Mouse (Mus musculus): ENCODE measurements around the gene Hoxc11.

Gene Hoxc11

GRCm38 (mm10) chr15:102981379-102982288, 27.4 kb downstream of the Hoxc11 start:
- DNase-seq (ENCODE audit: low spot score in 2 of 2) = no peak

DNA sequence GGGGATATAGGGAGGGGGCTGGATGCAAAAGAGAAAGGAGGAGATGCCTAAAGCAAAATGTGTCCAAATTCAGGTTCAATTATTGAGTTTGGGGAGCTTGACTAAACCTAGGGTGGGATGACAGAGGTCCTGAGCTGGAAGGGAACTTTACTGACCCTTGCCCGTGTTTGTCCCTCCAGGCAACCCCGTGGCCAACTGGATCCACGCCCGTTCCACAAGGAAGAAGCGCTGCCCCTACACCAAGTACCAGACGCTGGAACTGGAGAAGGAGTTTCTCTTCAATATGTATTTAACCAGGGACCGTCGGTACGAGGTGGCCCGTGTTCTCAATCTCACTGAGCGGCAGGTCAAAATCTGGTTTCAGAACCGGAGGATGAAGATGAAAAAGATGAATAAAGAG, 29.5 kb downstream of the Hoxc11 start:
- DNase-seq (ENCODE audit: low spot score in 2 of 2) = no peak

- DNase-seq (ENCODE audit: low spot score in 2 of 2) = no peak
These were observed 30.3 kb downstream of the Hoxc11 start for GRCm38 (mm10) chr15:102984521-102984920.

GRCm38 (mm10) chr15:102984925-102985324, 30.7 kb downstream of the Hoxc11 start:
- DNase-seq (ENCODE audit: low spot score in 2 of 2) = no peak

- DNase-seq (ENCODE audit: low spot score in 2 of 2) = peak; percentile 83 to 85
These were observed 33.1 kb downstream of the Hoxc11 start for GRCm38 (mm10) chr15:102987124-102987833.

DNA sequence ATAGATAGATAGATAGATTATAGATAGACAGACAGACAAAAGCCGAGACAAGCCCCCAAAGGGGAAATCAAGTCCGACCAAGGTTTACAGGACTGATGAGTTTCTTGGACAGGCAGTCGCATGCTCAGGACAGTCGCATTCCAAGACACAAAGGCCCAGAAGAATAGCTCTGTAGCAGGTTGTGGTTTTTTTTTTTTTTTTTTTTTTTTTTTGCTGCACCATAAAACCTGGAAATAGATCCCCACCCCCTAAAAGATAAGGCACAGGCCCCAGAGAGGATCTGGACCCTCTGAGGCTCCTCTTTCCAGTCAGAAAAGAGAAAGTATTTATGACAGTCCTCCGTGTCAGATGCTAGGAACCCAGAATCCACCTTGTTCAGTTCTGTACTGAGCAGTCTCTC, 33.9 kb downstream of the Hoxc11 start:
- DNase-seq (ENCODE audit: low spot score in 2 of 2) = no peak

GRCm38 (mm10) chr15:102990461-102991397, 36.5 kb downstream of the Hoxc11 start, which contains the start of gene Hoxc8:
Hoxc8 (plus strand) TSS chr15:102990607.
- DNase-seq (ENCODE audit: low spot score in 2 of 2) = no peak

GRCm38 (mm10) chr15:102991782-102992181, 37.6 kb downstream of the Hoxc11 start:
- DNase-seq (ENCODE audit: low spot score in 2 of 2) = no peak

DNA sequence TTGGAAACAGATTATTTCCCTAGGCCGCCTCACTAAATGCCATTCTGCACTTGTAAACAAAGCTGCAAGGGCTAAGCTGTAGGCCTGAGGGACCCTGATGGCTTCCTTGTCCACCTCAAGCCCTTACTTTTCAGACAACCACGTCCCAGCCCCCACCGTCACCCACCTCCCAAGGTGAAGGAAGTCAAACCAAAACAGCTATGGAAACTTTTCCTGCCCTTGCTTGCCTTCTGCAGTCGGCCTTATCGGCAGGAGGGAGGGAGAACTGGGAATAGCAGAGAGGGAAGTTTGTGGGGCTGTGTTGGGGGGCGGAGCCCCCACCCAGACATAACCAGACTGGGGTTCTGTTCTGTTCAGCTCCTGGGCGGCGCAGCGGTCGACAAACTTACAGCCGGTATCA, 38.0 kb downstream of the Hoxc11 start:
- DNase-seq (ENCODE audit: low spot score in 2 of 2) = no peak

DNA sequence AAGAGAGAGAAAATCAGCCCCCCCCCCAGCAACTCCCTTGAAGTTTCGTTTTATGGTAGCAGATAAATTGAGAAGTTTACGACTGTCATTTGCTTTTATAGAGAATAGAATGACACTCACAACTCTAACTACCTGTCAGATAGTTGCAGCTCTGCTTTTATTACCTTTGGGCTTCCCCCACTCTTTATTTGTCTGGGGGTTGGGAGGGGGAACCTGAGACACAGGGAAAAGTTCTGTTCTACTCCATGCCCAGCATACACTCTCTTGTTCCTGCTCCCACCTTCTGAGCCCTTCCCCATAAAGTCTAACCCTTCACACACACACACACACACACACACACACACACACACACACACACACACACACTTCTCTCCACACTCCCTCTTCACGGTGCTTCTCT, 38.6 kb downstream of the Hoxc11 start:
- DNase-seq (ENCODE audit: low spot score in 2 of 2) = no peak

DNA sequence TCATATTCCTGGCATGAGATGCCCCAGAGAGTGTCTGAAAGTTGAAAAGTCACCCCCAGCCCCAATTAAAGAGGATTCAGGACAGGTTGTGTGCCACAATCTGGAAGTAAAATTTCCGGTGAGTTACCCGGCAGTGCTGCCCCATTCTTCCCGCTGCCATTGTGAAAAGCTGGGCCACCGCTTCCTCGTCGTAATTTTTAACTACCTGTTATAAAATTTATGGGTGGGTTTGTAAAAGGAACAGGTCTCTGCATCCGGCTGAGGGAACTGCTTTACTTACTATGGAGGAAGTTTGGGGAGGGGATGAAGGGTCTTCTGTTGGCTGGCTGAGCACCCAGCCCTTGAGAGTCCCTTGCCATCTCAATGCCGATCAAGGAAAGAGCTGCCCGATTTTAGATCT, 42.3 kb downstream of the Hoxc11 start:
- no peak for DNase-seq (ENCODE audit: low spot score in 2 of 2)

DNA sequence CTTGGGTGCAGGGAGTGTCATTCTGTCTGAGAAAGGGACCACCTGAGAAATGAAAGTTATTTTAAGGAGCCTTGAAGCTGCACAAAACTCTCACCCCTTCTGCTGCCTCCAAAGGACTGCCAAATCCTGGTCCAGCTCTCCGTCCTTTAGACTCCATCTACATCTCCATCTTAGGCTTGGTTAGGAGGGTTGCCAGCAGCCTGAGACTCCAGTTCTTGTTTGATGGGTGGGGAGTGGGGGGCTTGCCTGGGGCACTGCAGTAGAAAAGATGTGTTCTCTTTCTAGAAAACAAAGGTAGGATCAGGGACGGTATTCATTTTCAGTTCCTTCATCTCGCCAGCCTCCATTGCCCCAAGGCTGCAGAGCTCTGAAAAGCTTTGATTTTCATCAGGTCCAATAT, 43.2 kb downstream of the Hoxc11 start:
- no peak for DNase-seq (ENCODE audit: low spot score in 2 of 2)

DNA sequence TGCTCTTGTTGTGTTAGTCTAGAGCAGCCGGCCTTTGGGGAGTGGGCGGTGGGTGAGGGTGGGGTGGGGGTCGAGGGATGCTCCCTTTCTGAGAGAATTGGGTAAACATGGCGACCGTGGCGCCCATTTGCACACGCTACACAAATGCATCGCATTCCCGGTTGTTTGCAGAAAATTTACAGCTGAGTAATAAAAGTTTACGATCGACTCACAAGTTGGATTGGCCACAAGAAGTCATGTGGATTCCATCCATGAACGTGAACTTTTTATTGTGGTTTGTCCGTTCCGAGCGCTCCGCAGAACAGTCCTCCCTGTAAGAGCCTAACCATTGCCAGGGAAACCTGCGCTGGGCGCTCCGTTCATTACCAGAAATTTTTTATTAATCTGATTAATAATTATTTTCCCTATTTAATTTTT, 43.7 kb downstream of the Hoxc11 start, which contains the start of gene Hoxc6:
TSS of gene Hoxc6 (plus strand) at position 319 of the 417 bp plus-strand sequence.
- DNase-seq (ENCODE audit: low spot score in 2 of 2) = no peak

GRCm38 (mm10) chr15:102998608-102999182, 44.5 kb downstream of the Hoxc11 start:
- no peak for DNase-seq (ENCODE audit: low spot score in 2 of 2)

DNA sequence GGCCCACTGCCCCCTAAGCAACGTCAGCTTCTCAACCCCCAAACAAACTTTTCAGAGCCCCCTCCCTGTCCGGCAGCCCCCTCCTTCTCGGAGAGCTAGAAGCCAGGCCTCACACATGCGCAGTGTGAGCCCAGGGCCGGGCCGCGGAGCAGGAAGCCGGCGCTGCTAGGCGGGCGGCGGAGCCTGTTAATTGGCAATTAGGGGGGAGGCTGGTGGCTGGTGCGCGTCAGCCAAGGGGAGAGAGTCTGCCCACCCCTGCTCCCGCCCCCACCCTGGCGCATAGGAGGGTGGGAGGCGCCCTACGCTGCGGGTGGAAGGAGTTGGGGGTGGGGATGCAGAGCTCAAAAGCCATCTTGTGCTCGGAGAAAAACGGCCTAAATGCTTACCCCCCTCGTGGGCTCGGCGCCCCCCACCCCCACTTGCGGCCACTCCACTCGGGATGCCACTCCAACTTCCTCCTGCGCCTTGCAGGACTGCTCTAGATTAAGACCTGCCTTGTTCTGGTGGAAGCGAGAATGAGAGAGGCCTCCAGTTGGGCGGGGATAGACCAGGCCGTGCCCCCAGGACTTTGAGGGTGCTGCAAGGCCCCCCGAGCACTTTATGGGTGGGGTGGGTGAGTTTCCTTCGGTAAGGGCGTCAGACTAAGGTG, 45.1 kb downstream of the Hoxc11 start:
- no peak for DNase-seq (ENCODE audit: low spot score in 2 of 2)

DNA sequence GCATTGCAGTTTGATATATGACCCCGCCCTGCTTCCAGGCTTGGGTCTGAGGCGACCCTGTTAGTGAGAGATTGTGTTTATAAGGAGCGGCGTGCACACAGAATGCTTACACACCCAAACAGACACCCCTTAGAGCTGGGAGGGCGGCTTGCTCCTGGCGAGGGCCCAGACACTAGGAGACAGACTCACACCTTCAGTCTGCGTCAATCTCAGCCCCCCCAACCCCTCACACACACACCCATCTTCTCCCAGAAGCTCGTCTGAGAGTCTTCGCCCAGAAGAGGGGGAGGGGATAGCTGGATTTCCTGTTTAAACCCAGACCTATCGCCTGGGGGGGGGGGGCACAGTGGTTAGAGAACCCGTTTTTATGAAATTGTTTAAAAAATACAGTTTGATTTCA, 45.7 kb downstream of the Hoxc11 start:
- DNase-seq (ENCODE audit: low spot score in 2 of 2) = no peak

DNA sequence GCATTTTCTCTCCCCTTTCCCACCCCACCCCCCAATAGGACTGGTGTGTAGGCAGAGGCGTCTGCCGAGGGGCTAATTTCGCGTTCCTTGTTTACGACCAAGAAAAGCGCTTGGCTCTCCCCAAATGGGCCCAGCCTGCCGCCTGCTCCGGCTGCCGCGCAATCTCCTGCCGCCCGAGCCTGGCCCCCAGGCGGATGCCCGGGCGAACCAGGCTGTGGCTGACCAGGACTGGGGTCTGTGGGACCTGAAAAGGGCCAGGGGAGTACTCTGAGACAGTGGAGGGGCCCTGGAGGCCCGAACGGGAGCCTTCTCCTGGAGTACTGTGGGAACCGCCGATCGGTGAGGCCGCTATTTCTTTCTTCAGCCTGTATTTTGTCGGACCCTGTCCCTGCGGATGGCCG, 46.3 kb downstream of the Hoxc11 start:
- DNase-seq (ENCODE audit: low spot score in 2 of 2) = no peak

- no peak for DNase-seq (ENCODE audit: low spot score in 2 of 2)
These were observed 47.1 kb downstream of the Hoxc11 start for GRCm38 (mm10) chr15:103001370-103001769.

DNA sequence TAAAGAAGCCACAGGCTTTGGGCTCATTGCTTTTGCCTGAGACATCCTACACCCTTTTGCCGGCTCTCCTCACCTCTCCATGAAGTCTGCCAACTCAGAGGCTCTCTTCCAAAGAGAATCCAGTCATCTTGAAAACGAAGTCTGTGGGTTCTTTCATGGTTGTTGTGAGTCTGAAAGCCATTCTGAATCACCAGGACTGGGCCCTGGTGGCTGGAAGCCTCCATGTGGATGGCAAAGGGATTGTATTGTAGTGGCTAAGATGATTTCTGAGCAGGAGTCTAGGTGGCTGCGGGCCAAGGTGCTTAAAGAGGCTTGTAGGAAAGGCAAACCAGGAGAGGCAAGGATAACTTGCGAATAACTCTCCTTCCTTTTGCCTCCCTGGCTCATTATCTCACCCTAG, 47.9 kb downstream of the Hoxc11 start:
- DNase-seq (ENCODE audit: low spot score in 2 of 2) = no peak

DNA sequence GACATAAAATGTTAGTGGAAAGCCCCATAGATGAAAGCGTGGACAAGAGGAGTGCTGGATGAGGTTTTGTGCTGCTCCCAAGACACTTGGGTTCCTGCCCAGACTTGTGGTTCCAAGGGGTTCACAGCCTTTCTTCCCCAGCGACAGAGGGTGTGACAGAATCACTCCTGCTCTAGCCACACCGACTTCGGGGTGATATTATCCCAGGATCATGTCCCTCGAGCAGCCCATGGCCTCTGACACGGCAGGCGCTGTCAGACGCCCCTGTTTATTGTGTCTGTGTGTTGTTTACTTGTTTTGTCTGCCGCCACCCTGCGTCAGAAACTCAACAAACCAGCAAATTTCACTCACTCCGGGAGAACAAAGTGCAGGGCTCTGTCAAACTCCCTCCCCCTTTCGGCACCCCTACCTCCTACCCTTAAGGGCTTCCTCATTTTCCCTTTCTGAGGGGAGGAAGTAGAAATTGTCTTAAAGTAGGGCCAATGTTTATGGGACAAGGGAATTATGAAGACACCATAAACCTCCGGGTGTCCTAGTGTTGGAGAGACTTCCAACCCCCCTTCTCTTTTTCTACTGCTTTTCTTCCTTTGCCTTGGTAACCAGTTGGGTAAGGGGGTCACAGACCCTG, 48.7 kb downstream of the Hoxc11 start:
- no peak for DNase-seq (ENCODE audit: low spot score in 2 of 2)
